Mouse (Mus musculus) heart, embryonic 10.5 days (tissue): Measurements from ENCODE around the gene Raver2. TPM values are rescaled to one million over a fixed set of nuclear protein-coding genes. Genes with fewer than 3 reads are reported as not detected.

Source experiments
- DNase-seq: peaks from one replicate; pipeline ENCODE4 v3.0.0-alpha.2; 2017; ENCODE audit warnings: low spot score
- H3K27ac ChIP-seq: fragments of 300-500 bp; sonication (generic); 2 replicates; pipeline ENCODE4 v1.5.1; 2016; ENCODE audit warnings: mild to moderate bottlenecking
- H3K27me3 ChIP-seq: fragments of 300-500 bp; sonication (generic); 2 replicates; pipeline ENCODE4 v1.6.1; 2016; ENCODE audit warnings: mild to moderate bottlenecking; ENCODE audit not compliant: poor library complexity, insufficient read depth, severe bottlenecking
- H3K36me3 ChIP-seq: fragments of 300-500 bp; sonication (generic); 2 replicates; pipeline ENCODE4 v1.6.1; 2016; ENCODE audit warnings: mild to moderate bottlenecking, moderate library complexity
- H3K4me1 ChIP-seq: fragments of 300-500 bp; sonication (generic); 2 replicates; pipeline ENCODE4 v1.6.1; 2016; ENCODE audit warnings: mild to moderate bottlenecking
- H3K4me3 ChIP-seq: fragments of 300-500 bp; sonication (generic); 2 replicates; pipeline ENCODE4 v1.5.1; 2016; ENCODE audit warnings: mild to moderate bottlenecking, moderate library complexity
- H3K9me3 ChIP-seq: fragments of 300-500 bp; sonication (generic); 2 replicates; pipeline ENCODE4 v1.6.1; 2016; ENCODE audit warnings: mild to moderate bottlenecking, moderate library complexity
- WGBS: fragments of 180-500 bp; shearing (Covaris S2); methylation state at CpG from one replicate; pipeline ENCODE4 v1.1.7; 2016; 5-methylcytosine and 5-hydroxymethylcytosine counted together
- polyA plus RNA-seq: library from polyadenylated mRNA; unstranded; fragments of >200 nt; fragmentation: Nextera tagmentation; extraction: Ambion mirVana; gene quantifications from 2 replicates; pipeline ENCODE4 v1.2.1, GENCODE M21; 2016

The Raver2 gene
- polyA plus RNA-seq, 1 experiment from 2014 or later, result 4.5 TPM

- Histone ChIP-seq H3K27ac (no peak overlapping the region), H3K4me1 (no peaks in the 10 kb centered on the region), H3K36me3 (no peaks in the 10 kb centered on the region), H3K4me3 (no peak overlapping the region), H3K27me3 (no peaks in the 10 kb centered on the region), H3K9me3 (no peaks in the 10 kb centered on the region)
- DNase-seq, result peak; percentile 59
- 90% methylated on average over 14 of the region's 14 CpGs for WGBS
Measured at GRCm38 (mm10) chr4:101135909-101136308, 67.1 kb downstream of the Raver2 start.

- Histone ChIP-seq H3K27ac (no peak overlapping the region), H3K27me3 (no peaks in the 10 kb centered on the region), H3K9me3 (no peaks in the 10 kb centered on the region), H3K4me3 (no peak overlapping the region), H3K4me1 (no peaks in the 10 kb centered on the region), H3K36me3 (no peaks in the 10 kb centered on the region)
- WGBS, result 89% methylated on average over 11 of the region's 11 CpGs
- DNase-seq, result no peak
Measured at GRCm38 (mm10) chr4:101137975-101138374, 69.2 kb downstream of the Raver2 start.

- no peak for DNase-seq
- Histone ChIP-seq H3K27ac (no peak overlapping the region), H3K36me3 (no peaks in the 10 kb centered on the region)
Measured at GRCm38 (mm10) chr4:101141768-101142167, 73.0 kb downstream of the Raver2 start.

GRCm38 (mm10) chr4:101143901-101144300 lies 75.1 kb downstream of the Raver2 start:
- Histone ChIP-seq H3K4me3 (no peak overlapping the region), H3K36me3 (peaks cover 10% of the 10 kb centered on the region; the same call in 1 of the 2 replicates), H3K27ac (no peak overlapping the region), H3K4me1 (no peaks in the 10 kb centered on the region), H3K9me3 (no peaks in the 10 kb centered on the region), H3K27me3 (no peaks in the 10 kb centered on the region)
- no peak for DNase-seq
- 60% methylated on average over 4 of the region's 4 CpGs for WGBS

More at GRCm38 (mm10) chr4:101141768-101142167, 73.0 kb downstream of the Raver2 start:
- H3K27me3 ChIP-seq, result no peaks in the 10 kb centered on the region
- H3K4me3 ChIP-seq, result no peak overlapping the region
- no peaks in the 10 kb centered on the region for H3K9me3 ChIP-seq
- 72% methylated on average over 5 of the region's 5 CpGs for WGBS
- H3K4me1 ChIP-seq, result no peaks in the 10 kb centered on the region

- DNase-seq, result peak; percentile 46
- WGBS, result 82% methylated on average over 4 of the region's 4 CpGs
- Histone ChIP-seq H3K9me3 (no peaks in the 10 kb centered on the region), H3K36me3 (peaks cover 10% of the 10 kb centered on the region; the same call in 1 of the 2 replicates), H3K27ac (no peak overlapping the region), H3K4me1 (no peaks in the 10 kb centered on the region), H3K27me3 (no peaks in the 10 kb centered on the region), H3K4me3 (no peak overlapping the region)
Measured at GRCm38 (mm10) chr4:101144361-101144760, 75.6 kb downstream of the Raver2 start.

- WGBS, result 85% methylated on average over 7 of the region's 7 CpGs
Measured at GRCm38 (mm10) chr4:101144790-101145189, 76.0 kb downstream of the Raver2 start.

GRCm38 (mm10) chr4:101146047-101146745 lies 77.4 kb downstream of the Raver2 start:
- Histone ChIP-seq H3K4me1 (no peaks in the 10 kb centered on the region), H3K9me3 (no peaks in the 10 kb centered on the region), H3K4me3 (no peak overlapping the region), H3K36me3 (peaks cover 23% of the 10 kb centered on the region; the same call in 1 of the 2 replicates), H3K27ac (no peak overlapping the region), H3K27me3 (no peaks in the 10 kb centered on the region)
- 38% methylated on average over 9 of the region's 9 CpGs for WGBS
- DNase-seq, result no peak

More at GRCm38 (mm10) chr4:101144790-101145189, 76.0 kb downstream of the Raver2 start:
- H3K36me3 ChIP-seq, result peaks cover 12% of the 10 kb centered on the region; the same call in 1 of the 2 replicates
- no peaks in the 10 kb centered on the region for H3K9me3 ChIP-seq
- no peaks in the 10 kb centered on the region for H3K4me1 ChIP-seq
- H3K4me3 ChIP-seq, result no peak overlapping the region
- DNase-seq, result no peak
- H3K27me3 ChIP-seq, result no peaks in the 10 kb centered on the region
- no peak overlapping the region for H3K27ac ChIP-seq

- no peaks in the 10 kb centered on the region for H3K9me3 ChIP-seq
- peaks cover 30% of the 10 kb centered on the region; the same call in 1 of the 2 replicates for H3K36me3 ChIP-seq
- H3K27me3 ChIP-seq, result no peaks in the 10 kb centered on the region
- WGBS, result 80% methylated on average over 11 of the region's 11 CpGs
- H3K4me1 ChIP-seq, result no peaks in the 10 kb centered on the region
- H3K27ac ChIP-seq, result no peak overlapping the region
- H3K4me3 ChIP-seq, result no peak overlapping the region
- no peak for DNase-seq
Measured at GRCm38 (mm10) chr4:101146891-101147655, 78.3 kb downstream of the Raver2 start.

GRCm38 (mm10) chr4:101155541-101155940 lies 86.8 kb downstream of the Raver2 start:
- Histone ChIP-seq H3K4me1 (peaks cover 11% of the 10 kb centered on the region), H3K9me3 (no peaks in the 10 kb centered on the region), H3K27me3 (no peaks in the 10 kb centered on the region), H3K36me3 (peaks cover 72% of the 10 kb centered on the region), H3K27ac (no peak overlapping the region), H3K4me3 (no peak overlapping the region)
- WGBS, result 55% methylated on average over 4 of the region's 4 CpGs
- DNase-seq, result no peak

GRCm38 (mm10) chr4:101157476-101157875 lies 88.7 kb downstream of the Raver2 start:
- H3K4me1 ChIP-seq, result peaks cover 15% of the 10 kb centered on the region
- no peaks in the 10 kb centered on the region for H3K9me3 ChIP-seq
- no peaks in the 10 kb centered on the region for H3K27me3 ChIP-seq
- peaks cover 71% of the 10 kb centered on the region for H3K36me3 ChIP-seq
- DNase-seq, result no peak
- no peak overlapping the region for H3K27ac ChIP-seq
- WGBS, result 87% methylated on average over 5 of the region's 5 CpGs
- no peak overlapping the region for H3K4me3 ChIP-seq

GRCm38 (mm10) chr4:101158282-101158681 lies 89.5 kb downstream of the Raver2 start:
- Histone ChIP-seq H3K4me3 (no peak overlapping the region), H3K4me1 (peaks cover 15% of the 10 kb centered on the region), H3K9me3 (no peaks in the 10 kb centered on the region), H3K36me3 (peaks cover 73% of the 10 kb centered on the region), H3K27me3 (no peaks in the 10 kb centered on the region), H3K27ac (no peak overlapping the region)
- DNase-seq, result no peak
- 69% methylated on average over 6 of the region's 6 CpGs for whole genome bisulfite sequencing

GRCm38 (mm10) chr4:101159191-101159764 lies 90.5 kb downstream of the Raver2 start:
- Histone ChIP-seq H3K4me1 (peaks cover 19% of the 10 kb centered on the region), H3K27me3 (no peaks in the 10 kb centered on the region), H3K36me3 (peaks cover 79% of the 10 kb centered on the region), H3K27ac (no peak overlapping the region), H3K4me3 (no peak overlapping the region), H3K9me3 (no peaks in the 10 kb centered on the region)
- WGBS, result 84% methylated on average over 12 of the region's 12 CpGs
- no peak for DNase-seq

- Histone ChIP-seq H3K9me3 (no peaks in the 10 kb centered on the region), H3K4me1 (peaks cover 19% of the 10 kb centered on the region), H3K27me3 (no peaks in the 10 kb centered on the region), H3K36me3 (peaks cover 83% of the 10 kb centered on the region), H3K4me3 (no peak overlapping the region), H3K27ac (no peak overlapping the region)
- DNase-seq, result no peak
- 81% methylated on average over 1 of the region's 1 CpGs for WGBS
Measured at GRCm38 (mm10) chr4:101160821-101161220, 92.0 kb downstream of the Raver2 start.
